Mouse (Mus musculus) CH12.LX (cell line): ENCODE measurements at regions not wholly inside any gene's neighbourhood (a gene's known extent, or its start where the extent isn't known, plus 50 kb on each side); places are given as distances from the start of the nearest gene placed in this dataset.
A peak's percentile ranks its signal among the peaks of the same experiment; 100 is the strongest.

Experiments
- DNase-seq: peaks from one replicate; pipeline ENCODE4 v3.0.0-alpha.2; 2013; ENCODE audit errors: extremely low read depth
- H3K27ac ChIP-seq: 2 replicates; pipeline ENCODE4 v1.5.1; 2012; ENCODE audit warnings: low read depth, mild to moderate bottlenecking, control low read depth, moderate library complexity; ENCODE audit not compliant: insufficient read depth
- H3K27me3 ChIP-seq: replicated peaks from 2 replicates; pipeline ENCODE3; 2012; ENCODE audit warnings: inconsistent platforms
- H3K36me3 ChIP-seq, 2 experiments: replicated peaks in 1 of 2; 2 replicates each; pipeline versions ENCODE3 to v1.6.1; 2012; ENCODE audit warnings: inconsistent platforms in 1 of 2, low read length in 1 of 2, mild to moderate bottlenecking in 1 of 2, mixed read lengths in 1 of 2, moderate library complexity in 1 of 2; ENCODE audit not compliant: control insufficient read depth in 1 of 2, insufficient read depth in 1 of 2
- H3K4me1 ChIP-seq, 2 experiments: 2 replicates each; pipeline ENCODE4 v1.6.1; 2012; ENCODE audit warnings: inconsistent platforms in 1 of 2, moderate library complexity in 1 of 2; ENCODE audit not compliant: insufficient read depth in 2 of 2, control insufficient read depth in 1 of 2
- H3K4me2 ChIP-seq: 2 replicates; pipeline ENCODE4 v1.6.1; 2012; ENCODE audit warnings: low read depth, mild to moderate bottlenecking, control low read depth; ENCODE audit not compliant: poor library complexity, insufficient read depth, severe bottlenecking
- H3K4me3 ChIP-seq, 3 experiments: fragments of 150-350 bp in 1 of 3; sonication (generic) in 1 of 3; replicated peaks in 1 of 3; 2 replicates each; pipeline versions ENCODE3 to v1.5.1; 2011 to 2012; ENCODE audit warnings: low read depth in 2 of 3, low read length in 2 of 3, mild to moderate bottlenecking in 2 of 3, moderate library complexity in 2 of 3, control low read depth in 1 of 3, improper control_type of control experiment in 1 of 3, inconsistent platforms in 1 of 3, mixed read lengths in 1 of 3; ENCODE audit not compliant: poor library complexity in 1 of 3
- H3K79me2 ChIP-seq: replicated peaks from 2 replicates; pipeline ENCODE4 v1.6.1; 2012; ENCODE audit warnings: mild to moderate bottlenecking, moderate library complexity; ENCODE audit not compliant: control insufficient read depth, poor library complexity, insufficient read depth, severe bottlenecking; ENCODE audit errors: extremely low read depth
- H3K9ac ChIP-seq: 2 replicates; pipeline ENCODE4 v1.6.1; 2012; ENCODE audit warnings: low read depth, mild to moderate bottlenecking, control low read depth, moderate library complexity; ENCODE audit not compliant: insufficient read depth
- H3K9me3 ChIP-seq: replicated peaks from 2 replicates; pipeline ENCODE3; 2012; ENCODE audit warnings: low read length, inconsistent platforms, mixed read lengths
- CHD1 ChIP-seq: IDR thresholded peaks from 2 replicates; pipeline ENCODE4 v1.6.1; 2012; ENCODE audit warnings: low read depth, low read length, improper control_type of control experiment, inconsistent platforms
- CHD2 ChIP-seq: IDR thresholded peaks from 2 replicates; pipeline ENCODE4 v1.6.1; 2011; ENCODE audit warnings: low read length, improper control_type of control experiment
- CTCF ChIP-seq, 2 experiments: IDR thresholded peaks in 1 of 2; conservative IDR thresholded peaks in 1 of 2; 2 replicates each; pipeline ENCODE4 v1.5.1; 2011 to 2012; ENCODE audit warnings: low read depth in 2 of 2, low read length in 2 of 2, improper control_type of control experiment in 1 of 2, inconsistent platforms in 1 of 2, mild to moderate bottlenecking in 1 of 2, moderate library complexity in 1 of 2
- ELF1 ChIP-seq: IDR thresholded peaks from 2 replicates; pipeline ENCODE4 v1.6.1; 2014; ENCODE audit warnings: low read depth, mild to moderate bottlenecking, inconsistent platforms, low read length, improper control_type of control experiment
- EP300 ChIP-seq: IDR thresholded peaks from 2 replicates; pipeline ENCODE4 v1.6.1; 2011; ENCODE audit warnings: low read length, improper control_type of control experiment
- IRF4 ChIP-seq: IDR thresholded peaks from 2 replicates; pipeline ENCODE4 v1.6.1; 2014; ENCODE audit warnings: low read depth, mild to moderate bottlenecking, inconsistent platforms, low read length, improper control_type of control experiment
- JUN ChIP-seq: IDR thresholded peaks from 2 replicates; pipeline ENCODE4 v1.6.1; 2011; ENCODE audit warnings: low read depth, mild to moderate bottlenecking, low read length, improper control_type of control experiment, moderate library complexity; ENCODE audit not compliant: insufficient read depth
- KAT2A ChIP-seq: IDR thresholded peaks from 2 replicates; pipeline ENCODE4 v1.6.1; 2012; ENCODE audit warnings: low read length, improper control_type of control experiment, inconsistent platforms; ENCODE audit not compliant: insufficient replicate concordance
- MAFK ChIP-seq: IDR thresholded peaks from 2 replicates; pipeline ENCODE4 v1.6.1; 2011; ENCODE audit warnings: low read length, improper control_type of control experiment; ENCODE audit not compliant: insufficient replicate concordance
- MAX ChIP-seq: IDR thresholded peaks from 2 replicates; pipeline ENCODE4 v1.6.1; 2011; ENCODE audit warnings: low read length, improper control_type of control experiment
- MAZ ChIP-seq: IDR thresholded peaks from 2 replicates; pipeline ENCODE4 v1.6.1; 2012; ENCODE audit warnings: low read depth, mild to moderate bottlenecking, inconsistent platforms, low read length, improper control_type of control experiment, moderate library complexity
- MYC ChIP-seq: IDR thresholded peaks from 2 replicates; pipeline ENCODE4 v1.6.1; 2011; ENCODE audit warnings: low read depth, mild to moderate bottlenecking, improper control_type of control experiment, low read length
- PAX5 ChIP-seq: IDR thresholded peaks from 2 replicates; pipeline ENCODE4 v1.6.1; 2012; ENCODE audit warnings: low read length, inconsistent platforms, mixed read lengths
- RAD21 ChIP-seq: IDR thresholded peaks from 2 replicates; pipeline ENCODE4 v1.6.1; 2011; ENCODE audit warnings: low read depth, mild to moderate bottlenecking, low read length, improper control_type of control experiment, moderate library complexity
- RCOR1 ChIP-seq: conservative IDR thresholded peaks from 2 replicates; pipeline ENCODE4 v1.6.1; 2012; ENCODE audit warnings: low read depth, mild to moderate bottlenecking, inconsistent platforms, low read length, improper control_type of control experiment
- SMC3 ChIP-seq: IDR thresholded peaks from 2 replicates; pipeline ENCODE4 v1.6.1; 2011; ENCODE audit warnings: low read depth, low read length, improper control_type of control experiment
- UBTF ChIP-seq: IDR thresholded peaks from 2 replicates; pipeline ENCODE4 v1.6.1; 2012; ENCODE audit warnings: low read depth, mild to moderate bottlenecking, inconsistent platforms, low read length, improper control_type of control experiment, moderate library complexity
- ZMIZ1 ChIP-seq: IDR thresholded peaks from 2 replicates; pipeline ENCODE4 v1.6.1; 2012; ENCODE audit warnings: low read depth, mild to moderate bottlenecking, inconsistent platforms, low read length, improper control_type of control experiment
- dilution Hi-C: fragments of 300-500 bp; cut with MboI; formaldehyde crosslinking; loops from 2 replicates; pipeline ENCODE4 v1.14.3; 2020; ENCODE audit warnings: low sequenced_read_pairs; ENCODE audit not compliant: extremely low pct_unique_long_range_greater_than_20kb, extremely low pct_ligation_motif_present
- in situ Hi-C: fragments of 300-500 bp; cut with MboI; formaldehyde crosslinking; loops from 3 replicates; pipeline ENCODE4 v1.14.3; 2019; ENCODE audit warnings: low sequenced_read_pairs, low pct_ligation_motif_present, low pct_unique_long_range_greater_than_20kb, mixed read lengths

- peak; percentile 10 for DNase-seq
- Histone ChIP-seq H3K27me3 (no peaks in the 10 kb centered on the region), H3K27ac (no peak overlapping the region), H3K4me2 (no peak overlapping the region), H3K36me3 (no peaks in the 10 kb centered on the region), H3K4me3 (no peak overlapping the region), H3K79me2 (no peaks in the 10 kb centered on the region), H3K9ac (no peak overlapping the region), H3K4me1 (peaks cover 2 to 8% of the 10 kb centered on the region in 2 experiments; a peak in 3 of 4 replicates), H3K9me3 (peaks cover 2% of the 10 kb centered on the region)
- dilution Hi-C loops (no loop called here), in situ Hi-C loops (loop anchor here (25.0 kb wide), 1 partner anchor 649 kb away; the partner anchor contains the start of gene Rtn1)
- TF ChIP-seq MYC (no peak), ZMIZ1 (no peak), MAZ (no peak), CHD1 (no peak), MAFK (peak; percentile 97), RAD21 (peak; percentile 54), CTCF (conservative IDR thresholded peaks at IDR 0.05 in 1 of 2, IDR thresholded peaks at IDR 0.05 in 1 of 2; ENCODE audit: low read depth in 2 of 2, low read length in 2 of 2) (peak in 1 of 2 experiments; percentile 52; a peak in 2 of 4 replicates), UBTF (no peak), KAT2A (no peak), SMC3 (peak; percentile 28; the same call in 1 of the 2 replicates)
These were observed 67.7 kb upstream of the Daam1 start for GRCm38 (mm10) chr12:71763194-71763593.

GRCm38 (mm10) chr12:71766086-71766485 lies 64.8 kb upstream of the Daam1 start:
- no peak for DNase-seq
- Histone ChIP-seq H3K4me2 (no peak overlapping the region), H3K36me3 (no peaks in the 10 kb centered on the region), H3K4me3 (no peak overlapping the region), H3K79me2 (no peaks in the 10 kb centered on the region), H3K9ac (no peak overlapping the region), H3K27ac (no peak overlapping the region), H3K4me1 (peaks cover 0 to 2% of the 10 kb centered on the region in 2 experiments; a peak in 1 of 4 replicates), H3K27me3 (no peaks in the 10 kb centered on the region), H3K9me3 (peaks cover 2% of the 10 kb centered on the region)
- in situ Hi-C loops (loop anchor here (25.0 kb wide), 1 partner anchor 646 kb away; the partner anchor contains the start of gene Rtn1), dilution Hi-C loops (no loop called here)
- TF ChIP-seq PAX5 (no peak), MAZ (no peak), IRF4 (no peak), EP300 (no peak), MAX (no peak), ELF1 (no peak), SMC3 (no peak), CHD1 (no peak), RCOR1 (no peak), CHD2 (no peak), JUN (no peak), KAT2A (no peak)
